Mouse (Mus musculus): ENCODE measurements around the gene Gmeb1.

DNA sequence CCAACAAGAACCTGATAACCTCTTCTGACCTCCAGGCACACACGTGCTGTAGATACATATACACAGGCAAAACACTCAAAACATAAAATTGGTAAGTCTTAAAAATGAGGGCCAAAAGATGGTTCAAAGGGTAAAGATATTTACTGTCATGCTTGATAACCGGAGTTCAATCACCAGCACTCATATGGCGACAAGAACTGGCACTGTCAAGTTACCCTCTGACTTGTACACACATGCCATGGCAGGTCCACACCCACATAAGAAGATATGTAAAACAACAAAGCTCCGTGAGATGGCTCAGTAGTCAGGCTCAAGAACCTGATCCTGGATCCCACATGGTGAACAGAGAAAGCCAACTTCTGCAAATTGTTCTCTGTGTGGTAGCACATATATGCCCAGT, 54.1 kb downstream of the Gmeb1 start:
- TF ChIP-seq CTCF (IDR thresholded peaks at IDR 0.05; ENCODE audit: low read depth, low read length): no peak
- no peak for TF ChIP-seq POLR2A (IDR thresholded peaks at IDR 0.05; ENCODE audit: borderline replicate concordance, low read depth, low read length)

Measured in bone marrow macrophage, adult 2 months (primary cell).